Comparison of ENCODE assay signal across 12 mouse cellular contexts in the genomic region with DNA sequence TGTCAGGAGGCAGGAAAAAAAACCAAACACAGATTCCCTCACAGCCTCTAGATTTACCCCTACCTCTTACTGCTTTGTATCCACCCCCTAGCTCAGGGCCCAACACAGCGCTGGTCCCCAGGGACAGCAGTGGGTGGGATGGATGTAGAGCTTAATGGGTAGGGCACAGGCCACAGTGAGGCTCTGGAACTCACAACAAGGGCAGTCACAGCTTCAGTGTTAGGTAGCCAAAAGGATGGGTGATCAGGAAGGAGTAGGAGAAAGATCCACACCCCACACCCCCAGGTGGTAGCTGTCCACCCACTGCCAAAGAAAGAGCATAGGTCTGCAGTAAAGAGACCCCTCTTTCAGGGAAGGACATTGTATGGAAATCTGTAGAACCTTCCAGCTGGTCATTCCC. TPM values are rescaled to one million over a fixed set of nuclear protein-coding genes. Genes with fewer than 3 reads are reported as not detected.
DNase-seq lines count a peak whose midpoint lies in the region; ATAC-seq and TF ChIP-seq lines count a peak whose summit lies in the region.
"Had no signal": no experiment of that assay in that cellular context is flagged by ENCODE, and none has a peak within 500 bp of the region (broad histone marks: within the 10 kb centered on the region; RNA-seq: fewer than 3 reads in every experiment).

No protein-coding gene starts in this region.

- no peaks in the 10 kb centered on the region for H3K9me3 ChIP-seq in heart, embryonic 13.5 days
- H3K9me3 ChIP-seq in lung, embryonic 15.5 days = no peaks in the 10 kb centered on the region
- no peaks in the 10 kb centered on the region for H3K9me3 ChIP-seq in hindbrain, embryonic 12.5 days (replicated peaks)
- H3K9me3 ChIP-seq: liver, embryonic 15.5 days had no signal

- no peak for TF ChIP-seq CTCF in olfactory bulb, adult 2 months (IDR thresholded peaks at IDR 0.05; ENCODE audit: insufficient read depth, low read depth, low read length)

- no peak overlapping the region for H3K4me2 ChIP-seq in heart, embryonic 13.5 days
- H3K4me2 ChIP-seq in lung, embryonic 15.5 days = no peak overlapping the region
- H3K4me2 ChIP-seq in hindbrain, embryonic 12.5 days (replicated peaks) = no peak overlapping the region
- H3K4me2 ChIP-seq: liver, embryonic 15.5 days had no signal

- no peak for ATAC-seq in heart, embryonic 13.5 days (ENCODE audit: extremely low read depth, insufficient number of reproducible peaks, low FRiP score, low TSS enrichment)
- no peak for ATAC-seq in lung, embryonic 15.5 days (ENCODE audit: borderline replicate concordance, extremely low read depth, low FRiP score, low TSS enrichment)
- ATAC-seq in hindbrain, embryonic 12.5 days (ENCODE audit: low FRiP score) = no peak
- ATAC-seq: CD4-positive, CD25-positive, alpha-beta regulatory T cell, adult 4 months had no signal

- no peak overlapping the region; the same call in 1 of the 2 replicates for H3K9ac ChIP-seq in heart, embryonic 13.5 days
- no peak overlapping the region for H3K9ac ChIP-seq in lung, embryonic 15.5 days
- H3K9ac ChIP-seq in hindbrain, embryonic 12.5 days = no peak overlapping the region
- H3K9ac ChIP-seq: liver, embryonic 15.5 days had no signal

- H3K4me1 ChIP-seq in heart, embryonic 13.5 days = peaks cover 66% of the 10 kb centered on the region
- peaks cover 27% of the 10 kb centered on the region for H3K4me1 ChIP-seq in lung, embryonic 15.5 days
- peaks cover 27% of the 10 kb centered on the region for H3K4me1 ChIP-seq in hindbrain, embryonic 12.5 days
- peaks cover 45% of the 10 kb centered on the region for H3K4me1 ChIP-seq in olfactory bulb, adult 2 months (ENCODE audit: control insufficient read depth, insufficient read depth, low read length)

- 92% methylated on average over 1 of the region's 1 CpGs for WGBS in heart, embryonic 13.5 days
- 79% methylated on average over 1 of the region's 1 CpGs for WGBS in lung, embryonic 15.5 days
- WGBS in hindbrain, embryonic 12.5 days = 77% methylated on average over 1 of the region's 1 CpGs
- 70% methylated on average over 1 of the region's 1 CpGs for WGBS in olfactory bulb, adult 2 months

- H3K4me3 ChIP-seq in heart, embryonic 13.5 days = no peak overlapping the region
- H3K4me3 ChIP-seq in lung, embryonic 15.5 days = no peak overlapping the region
- no peak overlapping the region for H3K4me3 ChIP-seq in hindbrain, embryonic 12.5 days
- H3K4me3 ChIP-seq in olfactory bulb, adult 2 months (ENCODE audit: insufficient read depth, low read depth, low read length) = no peak overlapping the region
- H3K4me3 ChIP-seq: liver, embryonic 15.5 days had no signal

- TF ChIP-seq POLR2A in olfactory bulb, adult 2 months (IDR thresholded peaks at IDR 0.05; ENCODE audit: insufficient read depth, low read depth, low read length) = no peak

- no peaks in the 10 kb centered on the region for H3K27me3 ChIP-seq in heart, embryonic 13.5 days (replicated peaks)
- H3K27me3 ChIP-seq in lung, embryonic 15.5 days = no peaks in the 10 kb centered on the region
- no peaks in the 10 kb centered on the region for H3K27me3 ChIP-seq in hindbrain, embryonic 12.5 days
- H3K27me3 ChIP-seq: liver, embryonic 15.5 days had no signal

- no peak for DNase-seq in heart, postnatal 36 days
- no peak for DNase-seq in lung, postnatal 36 days
- DNase-seq in retina, embryonic 14.5 days (ENCODE audit: low spot score) = no peak
- DNase-seq in layer of hippocampus, adult 9-10 months (ENCODE audit: low spot score) = no peak
- DNase-seq: cerebellum, postnatal 36 days; kidney, adult 9 months had no signal

- peak overlapping the region; percentile 70 for H3K27ac ChIP-seq in heart, embryonic 13.5 days (replicated peaks)
- H3K27ac ChIP-seq in lung, embryonic 15.5 days = peak overlapping the region; percentile 34; the same call in 1 of the 2 replicates
- peak overlapping the region; percentile 41 for H3K27ac ChIP-seq in hindbrain, embryonic 12.5 days
- 0 out of 2 replicates have a peak overlapping the region, but pooled peaks have one; percentile 12 for H3K27ac ChIP-seq in olfactory bulb, adult 2 months (ENCODE audit: insufficient read depth, low read depth, low read length)

- intact Hi-C loops in heart, postnatal 36 days (cut with DNase I) = no loop called here

- no peaks in the 10 kb centered on the region for H3K36me3 ChIP-seq in heart, embryonic 13.5 days
- no peaks in the 10 kb centered on the region for H3K36me3 ChIP-seq in lung, embryonic 15.5 days
- 0 out of 2 replicates have a peak, but pooled peaks cover 4% of the 10 kb centered on the region for H3K36me3 ChIP-seq in hindbrain, embryonic 12.5 days
- H3K36me3 ChIP-seq: liver, embryonic 15.5 days had no signal

RNA-seq across cellular contexts. Expression of a gene that starts 12.1 kb away (rescaled TPM):
- 1.9 and 2.4 TPM in 2 replicates for polyA plus RNA-seq in heart, embryonic 13.5 days (2015; fragmentation: Nextera tagmentation; extraction: Ambion mirVana)
- 10 to 100 TPM in 1 of 2 experiments, 1 to 10 TPM in 1; 9.7 to 11.0 TPM for total RNA-seq in heart, postnatal 36 days (2021)
- polyA plus RNA-seq in lung, embryonic 15.5 days (2015; fragmentation: Nextera tagmentation; extraction: Ambion mirVana) = 5.3 and 6.4 TPM in 2 replicates
- 8.8 and 9.3 TPM in 2 replicates for polyA plus RNA-seq in hindbrain, embryonic 12.5 days (2016; fragmentation: Nextera tagmentation; extraction: Ambion mirVana)
- not detected in 2 replicates for polyA plus RNA-seq in olfactory bulb, adult 2 months (2012; ENCODE audit: insufficient read depth, insufficient read length, low replicate concordance, missing spikeins)
- polyA plus RNA-seq: CD4-positive, CD25-positive, alpha-beta regulatory T cell, adult 4 months had no signal

RNA-seq across cellular contexts. Expression of a gene that starts 36.5 kb away (rescaled TPM):
- polyA plus RNA-seq in heart, embryonic 13.5 days (2015; fragmentation: Nextera tagmentation; extraction: Ambion mirVana) = 82.3 and 88.2 TPM in 2 replicates
- 10 to 100 TPM; 45.9 to 46.8 TPM for total RNA-seq in heart, postnatal 36 days (2021)
- 137 and 140 TPM in 2 replicates for polyA plus RNA-seq in lung, embryonic 15.5 days (2015; fragmentation: Nextera tagmentation; extraction: Ambion mirVana)
- polyA plus RNA-seq in hindbrain, embryonic 12.5 days (2016; fragmentation: Nextera tagmentation; extraction: Ambion mirVana) = 112 and 123 TPM in 2 replicates
- not detected in 2 replicates for polyA plus RNA-seq in olfactory bulb, adult 2 months (2012; ENCODE audit: insufficient read depth, insufficient read length, low replicate concordance, missing spikeins)

RNA-seq across cellular contexts. Expression of a gene that starts 42.3 kb away (rescaled TPM):
- not detected in 2 replicates for polyA plus RNA-seq in heart, embryonic 13.5 days (2015; fragmentation: Nextera tagmentation; extraction: Ambion mirVana)
- total RNA-seq in heart, postnatal 36 days (2021) = not detected
- polyA plus RNA-seq in lung, embryonic 15.5 days (2015; fragmentation: Nextera tagmentation; extraction: Ambion mirVana) = 0.14 and 0.26 TPM in 2 replicates
- 0.32 TPM in 1 of 2 replicates, not detected in the other for polyA plus RNA-seq in hindbrain, embryonic 12.5 days (2016; fragmentation: Nextera tagmentation; extraction: Ambion mirVana)
- not detected in 2 replicates for polyA plus RNA-seq in olfactory bulb, adult 2 months (2012; ENCODE audit: insufficient read depth, insufficient read length, low replicate concordance, missing spikeins)
- polyA plus RNA-seq: CD4-positive, CD25-positive, alpha-beta regulatory T cell, adult 4 months had no signal

Comparison
In these comparisons a context has a peak if more than half of its experiments do, and no peak if none do; other contexts are left out.
1. H3K27ac ChIP-seq: peak in every context shown above with its lines; median percentile 70 in heart, embryonic 13.5 days; 41 in hindbrain, embryonic 12.5 days; 34 in lung, embryonic 15.5 days; 12 in olfactory bulb, adult 2 months.